Mouse (Mus musculus) liver, postnatal 0 days (tissue): ENCODE measurements at regions not wholly inside any gene's neighbourhood (a gene's known extent, or its start where the extent isn't known, plus 50 kb on each side); places are given as distances from the start of the nearest gene placed in this dataset.

Experiments
- ATAC-seq: fragments of 200-750 bp; cut with Nextera tagmentation; 2 replicates; pipeline ENCODE4 v1.8.0; 2017; ENCODE audit warnings: mild to moderate bottlenecking, moderate library complexity
- DNase-seq: peaks from one replicate; pipeline ENCODE4 v3.0.0-alpha.2; 2016
- H3K27ac ChIP-seq: fragments of 300-500 bp; sonication (generic); 2 replicates; pipeline ENCODE4 v1.5.1; 2014; ENCODE audit warnings: antibody characterized with exemption, moderate library complexity, mild to moderate bottlenecking, low read depth
- H3K27me3 ChIP-seq: fragments of 300-500 bp; sonication (generic); 2 replicates; pipeline ENCODE4 v1.6.1; 2014; ENCODE audit warnings: low read length, control low read depth, mixed read lengths; ENCODE audit not compliant: insufficient read depth
- H3K36me3 ChIP-seq: fragments of 300-500 bp; sonication (generic); replicated peaks from 2 replicates; pipeline ENCODE4 v1.6.1; 2014; ENCODE audit warnings: mild to moderate bottlenecking, control low read depth, low read length, moderate library complexity, mixed read lengths; ENCODE audit not compliant: insufficient read depth
- H3K4me1 ChIP-seq: fragments of 300-500 bp; sonication (generic); 2 replicates; pipeline ENCODE4 v1.6.1; 2014; ENCODE audit warnings: antibody characterized with exemption, mild to moderate bottlenecking, control low read depth; ENCODE audit not compliant: insufficient read depth
- H3K4me2 ChIP-seq: fragments of 300-500 bp; sonication (generic); 2 replicates; pipeline ENCODE4 v1.6.1; 2014; ENCODE audit warnings: low read depth, mild to moderate bottlenecking, low read length, moderate library complexity, mixed read lengths
- H3K4me3 ChIP-seq: fragments of 300-500 bp; sonication (generic); 2 replicates; pipeline ENCODE4 v1.5.1; 2014; ENCODE audit warnings: low read depth, low read length
- H3K9ac ChIP-seq: fragments of 300-500 bp; sonication (generic); replicated peaks from 2 replicates; pipeline ENCODE4 v1.6.1; 2014; ENCODE audit warnings: mild to moderate bottlenecking, moderate library complexity
- H3K9me3 ChIP-seq: fragments of 300-500 bp; sonication (generic); 2 replicates; pipeline ENCODE4 v1.6.1; 2016; ENCODE audit warnings: mild to moderate bottlenecking, control low read depth, low read length, mixed read lengths
- CTCF ChIP-seq: sonication (generic); IDR thresholded peaks from 2 replicates; pipeline ENCODE4 v1.5.1; 2016; ENCODE audit warnings: antibody characterized with exemption, low read depth
- EP300 ChIP-seq: IDR thresholded peaks from 2 replicates; pipeline ENCODE4 v1.6.1; 2016; ENCODE audit warnings: antibody characterized with exemption, low read depth, mild to moderate bottlenecking
- whole genome bisulfite sequencing: fragments of 180-500 bp; shearing (Covaris S2); extraction: QIAGEN DNeasy Blood & Tissue Kit; methylation state at CpG from one replicate; pipeline ENCODE4 v1.1.7; 2014; ENCODE audit not compliant: insufficient replicate concordance; 5-methylcytosine and 5-hydroxymethylcytosine counted together

DNA sequence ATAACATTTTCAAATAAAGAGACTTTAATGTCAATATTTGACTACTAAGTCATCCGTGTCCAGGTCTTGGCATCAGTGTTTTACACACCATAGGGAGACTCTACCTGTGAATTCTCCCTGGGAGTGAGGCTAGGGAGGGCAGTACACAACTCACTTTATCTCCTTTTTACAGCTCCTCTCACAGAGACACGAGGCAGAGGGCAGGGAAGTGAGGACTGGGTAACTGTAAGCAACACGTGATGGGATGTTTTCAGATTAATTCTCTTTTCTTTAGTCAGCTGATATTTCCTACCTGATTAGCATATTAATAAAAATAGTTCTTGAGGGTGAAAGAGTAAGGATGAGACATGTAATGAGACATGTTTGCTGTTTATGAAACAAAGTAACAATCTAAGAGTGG lies 51.8 kb upstream of the Cdkn2b start:
- 36% methylated on average over 3 of the region's 3 CpGs for WGBS

DNA sequence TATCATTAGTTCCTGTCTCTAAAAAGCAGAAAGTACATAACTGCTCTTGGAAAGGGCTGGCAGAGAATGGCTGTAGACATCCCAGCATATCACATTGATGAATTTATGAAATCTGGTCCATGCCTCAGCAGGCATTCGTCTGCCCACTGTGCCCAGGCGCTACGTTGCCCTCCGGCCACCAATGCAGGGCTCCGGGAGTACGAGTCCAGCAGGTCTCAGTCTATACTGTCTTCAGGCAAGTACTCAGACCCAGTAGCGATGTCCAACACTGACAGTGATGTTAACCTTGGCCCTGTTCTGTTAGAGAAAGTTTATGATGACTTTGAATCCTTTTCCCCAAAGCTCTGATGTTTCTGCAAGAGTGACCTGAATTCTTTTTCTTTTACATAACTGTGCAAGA lies 50.5 kb upstream of the Cdkn2b start:
- no peak overlapping the region for H3K9ac ChIP-seq
- DNase-seq (no peak), ATAC-seq (no peak)
- no peak for TF ChIP-seq EP300
- TF ChIP-seq CTCF: no peak
- no peak overlapping the region for H3K4me3 ChIP-seq
- H3K4me1 ChIP-seq: no peaks in the 10 kb centered on the region
- H3K36me3 ChIP-seq: no peaks in the 10 kb centered on the region
- no peak overlapping the region for H3K27ac ChIP-seq
- H3K4me2 ChIP-seq: no peak overlapping the region
- no peaks in the 10 kb centered on the region for H3K9me3 ChIP-seq
- 76% methylated on average over 7 of the region's 7 CpGs for WGBS
- no peaks in the 10 kb centered on the region for H3K27me3 ChIP-seq

More for the DNA sequence above, 51.8 kb upstream of the Cdkn2b start:
- Histone ChIP-seq H3K4me1 (no peaks in the 10 kb centered on the region), H3K4me3 (no peak overlapping the region), H3K9me3 (no peaks in the 10 kb centered on the region), H3K9ac (no peak overlapping the region), H3K27me3 (no peaks in the 10 kb centered on the region), H3K4me2 (no peak overlapping the region), H3K27ac (no peak overlapping the region), H3K36me3 (no peaks in the 10 kb centered on the region)
- TF ChIP-seq EP300 (no peak), CTCF (no peak)
- DNase-seq: no peak
- no peak for ATAC-seq
